Mouse (Mus musculus) CH12F3 (cell line): ENCODE data around the gene Akt3.

ENCODE experiments used
- in situ Hi-C: fragments of 300-500 bp; cut with MboI; formaldehyde crosslinking; loops from 2 replicates; pipeline ENCODE4 v1.14.3; 2020; ENCODE audit warnings: low sequenced_read_pairs

Akt3 gene

GRCm38 (mm10) chr1:177061761-177062160, 196.2 kb downstream of the Akt3 start:
- in situ Hi-C loops = no loop called here

- in situ Hi-C loops = no loop called here
Measured at GRCm38 (mm10) chr1:177054891-177055290, 203.1 kb downstream of the Akt3 start.

GRCm38 (mm10) chr1:177051366-177051963, 206.5 kb downstream of the Akt3 start:
- in situ Hi-C loops = no loop called here

- in situ Hi-C loops = no loop called here
Measured at GRCm38 (mm10) chr1:177048773-177049172, 209.2 kb downstream of the Akt3 start.

- in situ Hi-C loops = no loop called here
Measured at GRCm38 (mm10) chr1:177046963-177047362, 211.0 kb downstream of the Akt3 start.

- in situ Hi-C loops = no loop called here
Measured at GRCm38 (mm10) chr1:177045885-177046284, 212.1 kb downstream of the Akt3 start.

- in situ Hi-C loops = no loop called here
Measured at GRCm38 (mm10) chr1:177040058-177040457, 217.9 kb downstream of the Akt3 start.

GRCm38 (mm10) chr1:177039093-177039674, 218.8 kb downstream of the Akt3 start:
- in situ Hi-C loops = no loop called here

- in situ Hi-C loops = no loop called here
Measured at GRCm38 (mm10) chr1:177038383-177038782, 219.6 kb downstream of the Akt3 start.

- in situ Hi-C loops = no loop called here
Measured at GRCm38 (mm10) chr1:177035460-177035859, 222.5 kb downstream of the Akt3 start.

- in situ Hi-C loops = no loop called here
Measured at GRCm38 (mm10) chr1:177032233-177032632, 225.8 kb downstream of the Akt3 start.

- in situ Hi-C loops = no loop called here
Measured at GRCm38 (mm10) chr1:177031196-177031595, 226.8 kb downstream of the Akt3 start.

GRCm38 (mm10) chr1:177030669-177031068, 227.3 kb downstream of the Akt3 start:
- in situ Hi-C loops = no loop called here

- in situ Hi-C loops = no loop called here
Measured at GRCm38 (mm10) chr1:177029032-177029431, 229.0 kb downstream of the Akt3 start.

GRCm38 (mm10) chr1:177027706-177028105, 230.3 kb downstream of the Akt3 start:
- in situ Hi-C loops = no loop called here

- in situ Hi-C loops = no loop called here
Measured at GRCm38 (mm10) chr1:177022751-177023150, 235.3 kb downstream of the Akt3 start.

GRCm38 (mm10) chr1:177019668-177020067, 238.3 kb downstream of the Akt3 start:
- in situ Hi-C loops = no loop called here

GRCm38 (mm10) chr1:177018750-177019149, 239.3 kb downstream of the Akt3 start:
- in situ Hi-C loops = no loop called here

- in situ Hi-C loops = no loop called here
Measured at GRCm38 (mm10) chr1:177016729-177017128, 241.3 kb downstream of the Akt3 start.

GRCm38 (mm10) chr1:177015917-177016316, 242.1 kb downstream of the Akt3 start:
- in situ Hi-C loops = no loop called here

- in situ Hi-C loops = no loop called here
Measured at GRCm38 (mm10) chr1:177014921-177015439, 243.0 kb downstream of the Akt3 start.

GRCm38 (mm10) chr1:177014346-177014745, 243.7 kb downstream of the Akt3 start:
- in situ Hi-C loops = no loop called here

- in situ Hi-C loops = no loop called here
Measured at GRCm38 (mm10) chr1:177013776-177014175, 244.2 kb downstream of the Akt3 start.
